Mouse (Mus musculus) E14TG2a.4 (cell line): ENCODE measurements around the gene Krt18.

Experiments used
- CTCF ChIP-seq: conservative IDR thresholded peaks from 2 replicates; pipeline ENCODE4 v1.5.1; 2014; ENCODE audit warnings: low read length
- POU5F1 ChIP-seq: IDR thresholded peaks from 2 replicates; pipeline ENCODE4 v1.6.1; 2014; ENCODE audit warnings: low read length, borderline replicate concordance

DNA sequence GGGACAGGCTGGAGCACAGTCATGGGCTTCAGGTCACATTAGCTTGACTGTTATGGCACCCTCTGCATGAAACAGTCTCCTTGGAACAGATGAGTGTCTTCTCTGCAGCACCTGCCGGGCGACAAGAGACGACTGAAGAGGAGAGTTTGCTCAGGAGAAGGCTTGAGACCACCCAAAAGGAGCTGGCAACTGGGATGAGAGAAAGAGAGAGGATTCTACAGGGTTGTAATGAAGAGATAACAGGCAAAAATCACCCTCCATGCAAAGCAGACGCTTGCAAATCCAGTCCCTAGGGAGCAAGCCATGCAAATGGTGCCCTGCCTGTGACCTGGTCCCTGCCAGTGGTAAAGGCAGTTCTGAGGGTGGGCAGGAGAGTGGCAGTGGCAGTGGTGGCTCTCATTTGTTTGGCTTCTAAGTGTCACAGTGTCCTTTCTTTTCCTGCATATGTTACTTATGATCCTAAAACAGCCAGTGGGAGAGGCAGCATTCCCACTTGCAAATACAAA is 15.7 kb upstream of the Krt18 start:
- TF ChIP-seq CTCF (no peak), POU5F1 (no peak)
